In the genomic region with DNA sequence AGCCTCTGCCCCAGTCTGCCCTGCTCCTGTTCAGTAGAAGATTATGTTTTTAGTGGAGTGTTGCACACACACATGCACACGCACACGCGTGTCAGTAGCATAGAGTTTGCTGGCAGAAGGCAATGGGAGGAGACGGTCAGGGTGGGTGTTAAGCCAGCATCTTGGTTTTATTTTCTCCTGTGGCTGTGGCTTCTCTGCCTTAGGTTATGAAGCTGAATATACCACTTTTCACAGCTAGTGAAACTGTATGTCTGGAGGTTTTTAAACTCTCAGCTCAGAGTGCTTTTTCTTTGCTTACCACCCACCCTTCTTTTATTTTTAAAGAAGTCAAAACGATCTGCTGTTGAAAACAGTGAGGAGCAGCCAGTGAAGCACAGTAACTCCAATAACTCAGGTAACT, we compare ENCODE assay signal across 16 mouse cellular contexts.
"Had no signal": no experiment of that assay in that cellular context is flagged by ENCODE, and none has a peak within 500 bp of the region (broad histone marks: within the 10 kb centered on the region; RNA-seq: fewer than 3 reads in every experiment).

No protein-coding gene starts in this region.

- H3K27ac ChIP-seq: neural tube, embryonic 12.5 days; neural tube, embryonic 13.5 days; neural tube, embryonic 15.5 days; stomach, embryonic 15.5 days; stomach, postnatal 0 days had no signal

- H3K4me3 ChIP-seq: neural tube, embryonic 12.5 days; neural tube, embryonic 13.5 days; neural tube, embryonic 15.5 days; stomach, embryonic 15.5 days had no signal

- DNase-seq: retina, postnatal 1 day; right cerebral cortex, adult 18-20 months; right cerebral cortex, postnatal 14 days; right cerebral cortex, postnatal 25 days; spleen, adult 18-20 months; thymus, adult 18-20 months; thymus, adult 2 months; thymus, postnatal 14 days; thymus, postnatal 25 days; thymus, postnatal 36 days; thymus, postnatal 4 days had no signal
